Mouse (Mus musculus) intestine, embryonic 14.5 days (tissue): ENCODE data around the gene Ssh3. TPM values are rescaled to one million over a fixed set of nuclear protein-coding genes. Genes with fewer than 3 reads are reported as not detected.
A peak's percentile ranks its signal among the peaks of the same experiment; 100 is the strongest.
"Not testable (repeated sequence)": the region's sequence is repeated elsewhere in the genome, so short reads cannot be mapped to it uniquely, and the experiment has no call there.

Experiments
- ATAC-seq: fragments of 200-750 bp; cut with Nextera tagmentation; replicated peaks from 2 replicates; pipeline ENCODE4 v1.8.0; 2017; ENCODE audit warnings: low read depth, moderate number of reproducible peaks, moderate TSS enrichment, moderate library complexity; ENCODE audit not compliant: low FRiP score, low TSS enrichment
- DNase-seq: peaks from one replicate; pipeline ENCODE4 v3.0.0-alpha.2; 2018; ENCODE audit warnings: low spot score
- H3K27ac ChIP-seq: fragments of 300-500 bp; sonication (generic); 2 replicates; pipeline ENCODE4 v1.5.1; 2014; ENCODE audit warnings: low read depth, mild to moderate bottlenecking, control low read depth
- H3K27me3 ChIP-seq: fragments of 300-500 bp; sonication (generic); replicated peaks from 2 replicates; pipeline ENCODE4 v1.6.1; 2014; ENCODE audit warnings: low read length, control low read depth; ENCODE audit not compliant: control insufficient read depth, insufficient read depth
- H3K36me3 ChIP-seq: fragments of 300-500 bp; sonication (generic); 2 replicates; pipeline ENCODE4 v1.6.1; 2014; ENCODE audit warnings: low read length, control low read depth; ENCODE audit not compliant: control insufficient read depth, insufficient read depth
- H3K4me1 ChIP-seq: fragments of 300-500 bp; sonication (generic); replicated peaks from 2 replicates; pipeline ENCODE4 v1.6.1; 2014; ENCODE audit warnings: low read length, control low read depth, mixed read lengths; ENCODE audit not compliant: control insufficient read depth, insufficient read depth
- H3K4me2 ChIP-seq: fragments of 300-500 bp; sonication (generic); 2 replicates; pipeline ENCODE4 v1.6.1; 2014; ENCODE audit warnings: low read length
- H3K4me3 ChIP-seq: fragments of 300-500 bp; sonication (generic); 2 replicates; pipeline ENCODE4 v1.5.1; 2014; ENCODE audit warnings: low read depth, low read length, control low read depth, mixed read lengths
- H3K9ac ChIP-seq: fragments of 300-500 bp; sonication (generic); 2 replicates; pipeline ENCODE4 v1.6.1; 2014; ENCODE audit warnings: mild to moderate bottlenecking, low read length
- H3K9me3 ChIP-seq: fragments of 300-500 bp; sonication (generic); 2 replicates; pipeline ENCODE4 v1.6.1; 2016; ENCODE audit warnings: low read length, control low read depth; ENCODE audit not compliant: control insufficient read depth
- WGBS: fragments of 180-500 bp; shearing (Covaris S2); extraction: QIAGEN DNeasy Blood & Tissue Kit; methylation state at CpG from one replicate; pipeline ENCODE4 v1.1.7; 2014; 5-methylcytosine and 5-hydroxymethylcytosine counted together
- polyA plus RNA-seq: library from polyadenylated mRNA; unstranded; fragments of >200 nt; fragmentation: Nextera tagmentation; extraction: Ambion mirVana; gene quantifications from 2 replicates; pipeline ENCODE4 v1.2.1, GENCODE M21; 2014

Ssh3 gene
- polyA plus RNA-seq, 1 experiment from 2014 or later = 25.4 TPM

GRCm38 (mm10) chr19:4263702-4264101 lies 5.3 kb downstream of the Ssh3 start:
- 62% methylated on average over 14 of the region's 14 CpGs for WGBS
- H3K4me3 ChIP-seq = no peak overlapping the region
- H3K27ac ChIP-seq = no peak overlapping the region
- DNase-seq (no peak), ATAC-seq (peak; percentile 25; the same call in 1 of the 2 replicates)
- no peak overlapping the region for H3K9ac ChIP-seq
- no peak overlapping the region for H3K4me2 ChIP-seq
- no peaks in the 10 kb centered on the region for H3K9me3 ChIP-seq
- H3K4me1 ChIP-seq = no peaks in the 10 kb centered on the region
- H3K27me3 ChIP-seq = no peaks in the 10 kb centered on the region
- no peaks in the 10 kb centered on the region for H3K36me3 ChIP-seq

- no peak overlapping the region for H3K4me2 ChIP-seq
- H3K27ac ChIP-seq = no peak overlapping the region
- H3K36me3 ChIP-seq = no peaks in the 10 kb centered on the region
- H3K9ac ChIP-seq = no peak overlapping the region
- ATAC-seq = no peak
- WGBS = 72% methylated on average over 6 of the region's 6 CpGs
- no peak for DNase-seq
- peaks cover 5% of the 10 kb centered on the region; the same call in 1 of the 2 replicates for H3K4me1 ChIP-seq
- no peaks in the 10 kb centered on the region for H3K9me3 ChIP-seq
- no peak overlapping the region for H3K4me3 ChIP-seq
- H3K27me3 ChIP-seq = no peaks in the 10 kb centered on the region
These were observed 6.2 kb downstream of the Ssh3 start for GRCm38 (mm10) chr19:4262756-4263155.

DNA sequence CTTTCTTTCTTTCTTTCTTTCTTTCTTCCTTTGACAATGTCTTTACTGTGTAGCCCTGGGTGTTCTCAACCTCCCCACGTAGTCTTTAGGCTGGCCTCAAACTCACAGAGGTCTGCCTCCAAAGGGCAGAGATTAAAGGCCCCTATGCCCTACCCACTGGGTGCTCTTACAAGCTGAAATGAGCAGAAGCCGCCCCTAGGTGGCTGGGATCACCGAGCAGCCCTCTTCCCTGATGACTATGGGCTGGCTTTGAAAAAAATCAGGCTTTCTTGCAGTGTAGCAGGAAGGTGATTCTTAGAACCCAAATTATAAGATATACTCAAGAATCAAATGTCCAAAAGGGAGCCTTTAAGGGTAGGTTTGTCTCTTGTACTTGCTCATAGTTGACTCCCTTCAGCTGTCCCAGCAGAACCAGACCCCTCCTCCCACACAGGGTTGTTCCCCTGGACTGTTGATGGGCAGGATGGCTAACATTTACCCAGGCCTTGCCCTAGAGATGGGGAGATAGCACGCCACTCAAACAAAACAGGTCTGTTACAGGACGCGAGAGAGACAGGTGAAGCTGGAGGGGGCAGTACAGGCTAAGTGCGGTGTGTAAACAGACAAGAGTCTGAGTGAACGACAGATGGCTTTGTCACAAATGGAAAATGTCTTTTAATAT lies 7.8 kb downstream of the Ssh3 start:
- H3K27ac ChIP-seq = no peak overlapping the region
- no peaks in the 10 kb centered on the region for H3K9me3 ChIP-seq
- no peak overlapping the region for H3K9ac ChIP-seq
- H3K27me3 ChIP-seq = no peaks in the 10 kb centered on the region
- DNase-seq = no peak
- no peak overlapping the region for H3K4me2 ChIP-seq
- peaks cover 7% of the 10 kb centered on the region; the same call in 1 of the 2 replicates for H3K4me1 ChIP-seq
- 47% methylated on average over 8 of the region's 8 CpGs for WGBS
- no peaks in the 10 kb centered on the region for H3K36me3 ChIP-seq
- no peak overlapping the region for H3K4me3 ChIP-seq
- no peak for ATAC-seq

DNA sequence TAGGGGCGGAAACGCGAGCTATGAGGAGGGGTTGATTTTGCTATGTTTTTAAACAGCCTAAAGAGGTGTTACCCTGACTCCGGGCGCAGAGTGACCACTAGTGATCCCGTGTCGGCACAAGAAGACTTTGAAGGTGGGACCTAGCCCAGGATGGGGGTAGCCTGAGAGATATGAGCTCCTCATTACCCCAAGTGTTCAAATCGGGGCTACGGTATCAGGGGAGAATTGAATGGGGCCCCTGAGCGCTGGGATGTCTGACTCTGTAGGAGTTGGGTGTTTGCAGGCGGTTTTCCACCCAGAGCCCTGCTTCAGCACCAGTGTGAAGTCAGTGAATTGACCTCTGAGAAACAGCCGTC lies 11.1 kb downstream of the Ssh3 start:
- WGBS = 19% methylated on average over 12 of the region's 12 CpGs
- Histone ChIP-seq H3K4me1 (peaks cover 7% of the 10 kb centered on the region; the same call in 1 of the 2 replicates), H3K27ac (no peak overlapping the region), H3K9me3 (peaks cover 4% of the 10 kb centered on the region; the same call in 1 of the 2 replicates), H3K9ac (peak overlapping the region; percentile 49), H3K4me3 (peak overlapping the region; percentile 53), H3K4me2 (peak overlapping the region; percentile 96), H3K36me3 (no peaks in the 10 kb centered on the region), H3K27me3 (no peaks in the 10 kb centered on the region)
- ATAC-seq (no peak; the same call in 1 of the 2 replicates), DNase-seq (no peak)

DNA sequence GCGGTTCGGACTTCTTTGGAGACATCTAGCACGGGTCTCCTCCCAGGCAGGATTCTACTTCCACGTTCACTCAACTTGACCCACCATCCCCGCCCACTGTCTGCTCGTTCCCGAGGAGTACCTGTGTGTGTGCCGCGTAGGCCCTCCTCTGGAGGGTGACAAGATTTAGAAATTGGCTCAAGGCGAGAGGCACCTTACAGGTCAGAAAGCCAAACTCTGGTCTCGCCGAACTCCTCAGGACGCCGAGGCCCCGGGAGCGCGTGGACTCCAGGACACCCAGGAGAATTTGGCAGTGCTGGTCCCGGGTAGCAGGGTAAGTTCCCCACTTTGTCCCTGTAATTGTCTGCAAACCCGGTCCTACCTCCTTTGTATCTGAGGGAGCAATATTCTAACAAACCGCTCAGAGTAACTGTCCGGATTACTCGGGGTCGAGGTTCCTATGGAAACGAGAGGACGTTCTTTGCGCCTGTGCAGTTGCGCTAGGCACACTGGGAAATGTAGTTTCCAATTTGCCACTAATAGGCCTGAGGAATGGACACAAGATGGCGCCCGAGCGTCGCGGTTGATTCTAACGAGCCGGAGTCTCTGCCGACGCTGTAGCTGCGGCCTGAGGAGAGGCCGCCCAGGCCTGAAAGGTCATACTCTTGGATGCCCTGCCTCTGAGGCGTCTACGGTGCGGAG lies 11.6 kb downstream of the Ssh3 start:
- WGBS = under 1% methylated on average over 41 of the region's 41 CpGs
- Histone ChIP-seq H3K27ac (no peak overlapping the region), H3K9ac (peak overlapping the region; percentile 51)

GRCm38 (mm10) chr19:4255583-4256162 lies 13.3 kb downstream of the Ssh3 start:
- Histone ChIP-seq H3K4me3 (no peak overlapping the region), H3K4me2 (no peak overlapping the region), H3K36me3 (no peaks in the 10 kb centered on the region), H3K9ac (no peak overlapping the region), H3K27me3 (no peaks in the 10 kb centered on the region), H3K4me1 (peaks cover 7% of the 10 kb centered on the region; the same call in 1 of the 2 replicates), H3K27ac (no peak overlapping the region), H3K9me3 (peaks cover 4% of the 10 kb centered on the region; the same call in 1 of the 2 replicates)
- ATAC-seq (no peak), DNase-seq (no peak)
- WGBS = 73% methylated on average over 11 of the region's 11 CpGs

More for the DNA sequence above, 11.6 kb downstream of the Ssh3 start:
- Histone ChIP-seq H3K9me3 (peaks cover 4% of the 10 kb centered on the region; the same call in 1 of the 2 replicates), H3K4me3 (peak overlapping the region; percentile 53), H3K36me3 (no peaks in the 10 kb centered on the region), H3K4me2 (peak overlapping the region; percentile 96), H3K4me1 (peaks cover 7% of the 10 kb centered on the region; the same call in 1 of the 2 replicates), H3K27me3 (no peaks in the 10 kb centered on the region)
- ATAC-seq (peak; percentile 81), DNase-seq (peak; percentile 93)

DNA sequence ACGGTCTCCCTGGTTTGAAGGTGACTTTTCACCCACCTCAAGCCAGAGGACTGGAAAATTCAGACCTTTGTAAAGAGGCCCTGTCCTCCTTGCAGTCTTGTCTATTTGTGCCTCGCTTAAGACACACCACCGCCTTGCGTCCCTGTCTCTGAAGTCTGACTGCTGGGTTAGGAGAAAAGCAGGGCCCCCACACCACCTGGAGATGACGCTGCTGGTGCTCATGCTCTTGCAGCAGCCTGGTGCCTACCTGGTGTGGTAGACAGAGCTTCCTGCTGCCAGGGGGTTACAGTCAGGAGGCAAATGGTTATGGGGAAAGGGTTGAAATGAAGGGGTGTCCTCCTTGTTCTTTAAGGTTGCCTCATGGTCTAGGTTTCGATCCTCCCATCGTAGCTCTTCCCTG lies 14.8 kb downstream of the Ssh3 start:
- DNase-seq = no peak

GRCm38 (mm10) chr19:4248683-4249082 lies 20.3 kb downstream of the Ssh3 start:
- H3K4me3 ChIP-seq = not testable (repeated sequence)
- 0 out of 2 replicates have a peak, but pooled peaks have one; percentile 15 for ATAC-seq

More for the DNA sequence above, 14.8 kb downstream of the Ssh3 start:
- Histone ChIP-seq H3K4me2 (no peak overlapping the region), H3K9me3 (peaks cover 4% of the 10 kb centered on the region; the same call in 1 of the 2 replicates), H3K27ac (no peak overlapping the region), H3K4me3 (no peak overlapping the region), H3K27me3 (no peaks in the 10 kb centered on the region), H3K9ac (no peak overlapping the region), H3K4me1 (peaks cover 7% of the 10 kb centered on the region; the same call in 1 of the 2 replicates), H3K36me3 (no peaks in the 10 kb centered on the region)
- ATAC-seq = no peak
- WGBS = 85% methylated on average over 7 of the region's 7 CpGs

More at GRCm38 (mm10) chr19:4248683-4249082, 20.3 kb downstream of the Ssh3 start:
- H3K9ac ChIP-seq, H3K27ac ChIP-seq, H3K27me3 ChIP-seq, H3K4me1 ChIP-seq, H3K4me2 ChIP-seq, H3K9me3 ChIP-seq, H3K36me3 ChIP-seq, DNase-seq: not testable (repeated sequence)
- 57% methylated on average over 1 of the region's 1 CpGs for WGBS
